Mouse (Mus musculus): ENCODE measurements around the gene Hivep3. TPM values are rescaled to one million over a fixed set of nuclear protein-coding genes. Genes with fewer than 3 reads are reported as not detected.
A peak's percentile ranks its signal among the peaks of the same experiment; 100 is the strongest.

The Hivep3 gene
- polyA plus RNA-seq, 1 experiment from 2014 or later, result 2.0 TPM

DNA sequence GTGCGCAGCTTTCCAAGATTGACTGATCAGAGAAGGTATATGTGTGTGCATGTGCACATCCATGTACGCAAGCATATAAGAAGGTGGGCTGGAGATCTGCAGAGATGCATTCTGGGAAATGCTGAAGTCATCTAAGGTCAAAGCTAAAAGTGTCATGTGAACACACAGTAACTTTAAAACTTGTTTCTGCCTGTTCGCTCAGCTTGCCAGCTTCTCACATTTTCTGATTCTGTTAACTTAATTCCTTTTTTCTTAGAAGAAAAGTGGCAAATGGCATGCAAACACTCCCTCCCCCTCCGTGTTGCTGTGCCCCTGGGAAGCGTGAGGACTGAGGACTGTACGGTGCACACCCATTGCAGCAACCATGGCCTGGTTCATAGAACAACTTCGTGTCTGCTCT, 308.9 kb downstream of the Hivep3 start:
- 94% methylated on average over 7 of the region's 7 CpGs for WGBS

DNA sequence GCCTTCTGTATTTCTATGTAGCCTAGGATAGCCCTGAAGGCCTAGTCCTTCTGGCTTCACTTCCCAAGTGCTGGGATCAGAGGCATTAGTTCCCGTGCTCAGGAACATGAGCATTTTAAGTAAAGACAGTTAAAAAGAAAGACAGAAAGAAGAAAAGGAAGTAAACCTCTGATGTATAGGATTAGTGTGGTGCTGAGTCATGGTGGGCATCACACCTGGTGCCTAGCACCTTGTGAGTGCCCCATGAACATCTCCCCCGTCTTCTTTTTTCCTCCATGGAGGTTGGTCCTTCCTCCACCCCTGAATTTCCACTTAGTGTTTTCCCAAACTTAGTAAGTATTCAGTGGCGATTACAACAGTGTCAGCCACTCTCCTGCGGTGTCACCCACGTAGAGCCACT, 311.0 kb downstream of the Hivep3 start:
- ATAC-seq (ENCODE audit: low FRiP score) (no peak), DNase-seq (ENCODE audit: low spot score, missing footprints) (peak; percentile 33)
- H3K27me3 ChIP-seq (ENCODE audit: control insufficient read depth, insufficient read depth, low read length), result no peaks in the 10 kb centered on the region
- H3K9me3 ChIP-seq (ENCODE audit: control insufficient read depth, low read length), result no peaks in the 10 kb centered on the region
- H3K4me1 ChIP-seq (ENCODE audit: control insufficient read depth, insufficient read depth, low read length), result no peaks in the 10 kb centered on the region
- H3K9ac ChIP-seq (ENCODE audit: low read length), result no peak overlapping the region
- 82% methylated on average over 5 of the region's 5 CpGs for WGBS
- H3K27ac ChIP-seq (ENCODE audit: low read depth, low read length), result no peak overlapping the region
- H3K4me3 ChIP-seq (ENCODE audit: low read depth, low read length), result no peak overlapping the region
- no peaks in the 10 kb centered on the region for H3K36me3 ChIP-seq (ENCODE audit: control insufficient read depth, insufficient read depth, low read length)
- no peak overlapping the region for H3K4me2 ChIP-seq

More for the DNA sequence above, 308.9 kb downstream of the Hivep3 start:
- Histone ChIP-seq H3K4me3 (ENCODE audit: low read depth, low read length) (no peak overlapping the region), H3K9me3 (ENCODE audit: control insufficient read depth, low read length) (no peaks in the 10 kb centered on the region), H3K4me2 (no peak overlapping the region), H3K36me3 (ENCODE audit: control insufficient read depth, insufficient read depth, low read length) (no peaks in the 10 kb centered on the region), H3K27me3 (ENCODE audit: control insufficient read depth, insufficient read depth, low read length) (no peaks in the 10 kb centered on the region), H3K4me1 (ENCODE audit: control insufficient read depth, insufficient read depth, low read length) (no peaks in the 10 kb centered on the region), H3K27ac (ENCODE audit: low read depth, low read length) (no peak overlapping the region), H3K9ac (ENCODE audit: low read length) (no peak overlapping the region)
- no peak for DNase-seq (ENCODE audit: low spot score, missing footprints)
- no peak for ATAC-seq (ENCODE audit: low FRiP score)

- no peaks in the 10 kb centered on the region for H3K27me3 ChIP-seq (ENCODE audit: control insufficient read depth, insufficient read depth, low read length)
- 73% methylated on average over 5 of the region's 5 CpGs for WGBS
- DNase-seq (ENCODE audit: low spot score, missing footprints) (no peak), ATAC-seq (ENCODE audit: low FRiP score) (no peak)
- no peaks in the 10 kb centered on the region for H3K4me1 ChIP-seq (ENCODE audit: control insufficient read depth, insufficient read depth, low read length)
- H3K9me3 ChIP-seq (ENCODE audit: control insufficient read depth, low read length), result no peaks in the 10 kb centered on the region
- H3K27ac ChIP-seq (ENCODE audit: low read depth, low read length), result no peak overlapping the region
- no peaks in the 10 kb centered on the region for H3K36me3 ChIP-seq (ENCODE audit: control insufficient read depth, insufficient read depth, low read length)
- no peak overlapping the region for H3K4me3 ChIP-seq (ENCODE audit: low read depth, low read length)
- H3K4me2 ChIP-seq, result no peak overlapping the region
- no peak overlapping the region for H3K9ac ChIP-seq (ENCODE audit: low read length)
Measured at GRCm38 (mm10) chr4:120045131-120045537, 311.6 kb downstream of the Hivep3 start.

DNA sequence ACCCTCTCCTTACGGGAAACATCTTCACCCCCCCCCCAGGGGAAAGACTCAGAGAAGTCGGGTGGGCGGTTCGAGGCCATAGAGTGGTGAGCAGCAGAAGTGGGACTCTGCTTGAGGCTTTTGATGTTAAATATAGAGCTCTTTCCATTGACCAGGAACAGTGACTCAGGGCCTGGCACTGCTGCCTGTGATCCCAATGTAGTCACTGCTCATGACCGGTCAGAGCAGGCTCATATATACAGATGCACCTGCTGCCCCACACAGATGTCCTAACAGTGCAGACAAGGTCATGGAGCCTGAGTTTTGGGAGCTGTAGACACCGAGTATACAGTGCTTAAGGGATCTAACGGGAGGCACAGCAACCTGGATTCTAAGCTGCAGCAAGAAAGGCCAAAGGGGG, 312.3 kb downstream of the Hivep3 start:
- DNase-seq (ENCODE audit: low spot score, missing footprints), result peak; percentile 10
- H3K27me3 ChIP-seq (ENCODE audit: control insufficient read depth, insufficient read depth, low read length), result no peaks in the 10 kb centered on the region

GRCm38 (mm10) chr4:120047060-120047459, 313.5 kb downstream of the Hivep3 start:
- Histone ChIP-seq H3K4me2 (no peak overlapping the region), H3K27me3 (ENCODE audit: control insufficient read depth, insufficient read depth, low read length) (no peaks in the 10 kb centered on the region), H3K36me3 (ENCODE audit: control insufficient read depth, insufficient read depth, low read length) (no peaks in the 10 kb centered on the region), H3K4me3 (ENCODE audit: low read depth, low read length) (no peak overlapping the region), H3K9ac (ENCODE audit: low read length) (no peak overlapping the region), H3K9me3 (ENCODE audit: control insufficient read depth, low read length) (no peaks in the 10 kb centered on the region), H3K4me1 (ENCODE audit: control insufficient read depth, insufficient read depth, low read length) (no peaks in the 10 kb centered on the region), H3K27ac (ENCODE audit: low read depth, low read length) (no peak overlapping the region)
- ATAC-seq (ENCODE audit: low FRiP score), result no peak
- WGBS, result 33% methylated on average over 4 of the region's 4 CpGs
- DNase-seq (ENCODE audit: low spot score, missing footprints), result peak; percentile 35

More for the DNA sequence above, 312.3 kb downstream of the Hivep3 start:
- no peak for ATAC-seq (ENCODE audit: low FRiP score)
- Histone ChIP-seq H3K9me3 (ENCODE audit: control insufficient read depth, low read length) (no peaks in the 10 kb centered on the region), H3K9ac (ENCODE audit: low read length) (no peak overlapping the region), H3K36me3 (ENCODE audit: control insufficient read depth, insufficient read depth, low read length) (no peaks in the 10 kb centered on the region), H3K4me1 (ENCODE audit: control insufficient read depth, insufficient read depth, low read length) (no peaks in the 10 kb centered on the region), H3K4me3 (ENCODE audit: low read depth, low read length) (no peak overlapping the region), H3K27ac (ENCODE audit: low read depth, low read length) (no peak overlapping the region), H3K4me2 (no peak overlapping the region)
- 84% methylated on average over 7 of the region's 7 CpGs for WGBS

GRCm38 (mm10) chr4:120048274-120048673, 314.7 kb downstream of the Hivep3 start:
- WGBS, result 74% methylated on average over 4 of the region's 4 CpGs
- Histone ChIP-seq H3K4me2 (no peak overlapping the region), H3K9ac (ENCODE audit: low read length) (no peak overlapping the region), H3K27me3 (ENCODE audit: control insufficient read depth, insufficient read depth, low read length) (no peaks in the 10 kb centered on the region), H3K27ac (ENCODE audit: low read depth, low read length) (no peak overlapping the region), H3K36me3 (ENCODE audit: control insufficient read depth, insufficient read depth, low read length) (no peaks in the 10 kb centered on the region), H3K4me1 (ENCODE audit: control insufficient read depth, insufficient read depth, low read length) (no peaks in the 10 kb centered on the region), H3K4me3 (ENCODE audit: low read depth, low read length) (no peak overlapping the region), H3K9me3 (ENCODE audit: control insufficient read depth, low read length) (no peaks in the 10 kb centered on the region)
- DNase-seq (ENCODE audit: low spot score, missing footprints), result peak; percentile 57
- no peak for ATAC-seq (ENCODE audit: low FRiP score)

- ATAC-seq (ENCODE audit: low FRiP score) (no peak), DNase-seq (ENCODE audit: low spot score, missing footprints) (peak; percentile 61)
- Histone ChIP-seq H3K27me3 (ENCODE audit: control insufficient read depth, insufficient read depth, low read length) (no peaks in the 10 kb centered on the region), H3K9ac (ENCODE audit: low read length) (no peak overlapping the region), H3K36me3 (ENCODE audit: control insufficient read depth, insufficient read depth, low read length) (no peaks in the 10 kb centered on the region), H3K4me2 (no peak overlapping the region), H3K27ac (ENCODE audit: low read depth, low read length) (no peak overlapping the region), H3K9me3 (ENCODE audit: control insufficient read depth, low read length) (no peaks in the 10 kb centered on the region), H3K4me1 (ENCODE audit: control insufficient read depth, insufficient read depth, low read length) (no peaks in the 10 kb centered on the region), H3K4me3 (ENCODE audit: low read depth, low read length) (no peak overlapping the region)
- WGBS, result 84% methylated on average over 3 of the region's 3 CpGs
Measured at GRCm38 (mm10) chr4:120049857-120050256, 316.3 kb downstream of the Hivep3 start.

- Histone ChIP-seq H3K9me3 (ENCODE audit: control insufficient read depth, low read length) (no peaks in the 10 kb centered on the region), H3K9ac (ENCODE audit: low read length) (no peak overlapping the region), H3K27me3 (ENCODE audit: control insufficient read depth, insufficient read depth, low read length) (no peaks in the 10 kb centered on the region), H3K4me1 (ENCODE audit: control insufficient read depth, insufficient read depth, low read length) (no peaks in the 10 kb centered on the region), H3K4me3 (ENCODE audit: low read depth, low read length) (no peak overlapping the region), H3K36me3 (ENCODE audit: control insufficient read depth, insufficient read depth, low read length) (no peaks in the 10 kb centered on the region), H3K4me2 (no peak overlapping the region), H3K27ac (ENCODE audit: low read depth, low read length) (no peak overlapping the region)
- DNase-seq (ENCODE audit: low spot score, missing footprints), result peak; percentile 10
- ATAC-seq (ENCODE audit: low FRiP score), result no peak
Measured at GRCm38 (mm10) chr4:120052481-120052880, 318.9 kb downstream of the Hivep3 start.

DNA sequence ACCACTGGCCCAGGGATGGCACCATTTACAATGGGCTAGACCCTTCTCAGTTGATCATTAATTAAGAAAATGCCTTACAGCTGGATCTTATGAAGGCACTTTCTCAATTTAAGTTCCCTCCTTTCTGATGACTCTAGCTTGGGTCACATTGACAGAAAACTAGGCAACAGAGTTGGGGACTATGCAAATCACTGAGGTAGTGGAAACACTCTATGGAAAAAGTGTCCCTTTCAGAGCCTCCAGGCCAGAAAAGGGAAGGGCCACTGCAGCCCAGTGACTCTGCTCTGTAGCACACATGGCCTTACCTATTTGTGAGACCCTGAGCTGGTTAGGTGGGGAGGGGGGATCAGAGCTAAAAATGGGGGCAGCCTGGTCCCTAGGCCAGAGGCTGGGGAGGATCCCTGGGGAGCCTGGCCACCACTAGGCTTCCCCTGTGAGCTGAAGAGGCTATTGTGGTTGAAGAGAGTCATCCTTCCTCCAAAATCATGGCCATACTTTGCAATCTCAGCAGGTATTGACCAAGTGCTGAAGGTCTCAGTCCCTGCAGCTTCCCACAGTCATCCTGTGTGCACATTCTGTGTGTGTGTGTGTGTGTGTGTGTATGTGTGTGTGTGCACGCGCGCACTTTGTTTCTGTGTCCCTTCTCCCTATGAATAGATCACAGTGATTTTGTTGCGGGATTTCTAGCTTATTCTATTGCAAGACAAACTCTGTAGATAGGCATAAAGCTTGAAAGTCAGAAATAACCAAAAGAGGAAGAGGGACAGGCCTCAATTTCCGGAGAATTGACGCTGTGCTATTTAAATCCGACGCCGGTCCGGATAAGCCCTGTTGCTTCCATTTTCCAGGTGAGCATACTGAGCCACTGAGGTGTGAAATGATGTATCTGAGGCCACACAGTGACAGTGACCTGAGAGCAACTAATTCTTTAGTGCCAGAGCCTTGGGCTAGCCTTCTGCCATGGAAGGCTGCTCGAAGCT, 319.7 kb downstream of the Hivep3 start:
- Histone ChIP-seq H3K4me3 (ENCODE audit: low read depth, low read length) (no peak overlapping the region), H3K27me3 (ENCODE audit: control insufficient read depth, insufficient read depth, low read length) (no peaks in the 10 kb centered on the region), H3K27ac (ENCODE audit: low read depth, low read length) (no peak overlapping the region), H3K4me1 (ENCODE audit: control insufficient read depth, insufficient read depth, low read length) (no peaks in the 10 kb centered on the region), H3K9me3 (ENCODE audit: control insufficient read depth, low read length) (no peaks in the 10 kb centered on the region), H3K4me2 (no peak overlapping the region), H3K36me3 (ENCODE audit: control insufficient read depth, insufficient read depth, low read length) (no peaks in the 10 kb centered on the region), H3K9ac (ENCODE audit: low read length) (no peak overlapping the region)
- 90% methylated on average over 11 of the region's 11 CpGs for WGBS
- peak; percentile 14 for DNase-seq (ENCODE audit: low spot score, missing footprints)
- ATAC-seq (ENCODE audit: low FRiP score), result no peak
